Mouse (Mus musculus): ENCODE measurements around the gene 9630041A04Rik. TPM values are rescaled to one million over a fixed set of nuclear protein-coding genes. Genes with fewer than 3 reads are reported as not detected.

Gene 9630041A04Rik
- polyA plus RNA-seq, 1 experiment from 2014 or later: not detected

- Histone ChIP-seq H3K36me3 (ENCODE audit: control insufficient read depth, insufficient read depth, low read length) (no peaks in the 10 kb centered on the region), H3K27ac (ENCODE audit: low read depth, low read length) (no peak overlapping the region), H3K4me1 (replicated peaks; ENCODE audit: control insufficient read depth, insufficient read depth, low read length) (no peaks in the 10 kb centered on the region), H3K4me3 (ENCODE audit: low read depth, low read length) (no peak overlapping the region), H3K9ac (ENCODE audit: low read depth, low read length) (no peak overlapping the region), H3K27me3 (replicated peaks; ENCODE audit: control insufficient read depth, insufficient read depth, low read length) (no peaks in the 10 kb centered on the region), H3K9me3 (ENCODE audit: control insufficient read depth, low read length) (no peaks in the 10 kb centered on the region), H3K4me2 (no peak overlapping the region)
- 75% methylated on average over 4 of the region's 4 CpGs for WGBS
- no peak for ATAC-seq (replicated peaks; ENCODE audit: low FRiP score)
- no peak for DNase-seq (ENCODE audit: low spot score)
Measured at GRCm38 (mm10) chr9:101938066-101938465, 76.4 kb downstream of the 9630041A04Rik start.

GRCm38 (mm10) chr9:101939006-101939405 is 77.4 kb downstream of the 9630041A04Rik start:
- no peak overlapping the region for H3K4me3 ChIP-seq (ENCODE audit: low read depth, low read length)
- no peaks in the 10 kb centered on the region for H3K9me3 ChIP-seq (ENCODE audit: control insufficient read depth, low read length)
- H3K27ac ChIP-seq (ENCODE audit: low read depth, low read length): no peak overlapping the region
- H3K9ac ChIP-seq (ENCODE audit: low read depth, low read length): no peak overlapping the region
- H3K4me2 ChIP-seq: no peak overlapping the region
- ATAC-seq (replicated peaks; ENCODE audit: low FRiP score): peak; percentile 32; the same call in 1 of the 2 replicates
- DNase-seq (ENCODE audit: low spot score): no peak
- WGBS: 79% methylated on average over 5 of the region's 5 CpGs
- H3K36me3 ChIP-seq (ENCODE audit: control insufficient read depth, insufficient read depth, low read length): no peaks in the 10 kb centered on the region
- H3K4me1 ChIP-seq (replicated peaks; ENCODE audit: control insufficient read depth, insufficient read depth, low read length): no peaks in the 10 kb centered on the region
- H3K27me3 ChIP-seq (replicated peaks; ENCODE audit: control insufficient read depth, insufficient read depth, low read length): no peaks in the 10 kb centered on the region

GRCm38 (mm10) chr9:101940182-101940581 is 78.5 kb downstream of the 9630041A04Rik start:
- Histone ChIP-seq H3K36me3 (ENCODE audit: control insufficient read depth, insufficient read depth, low read length) (no peaks in the 10 kb centered on the region), H3K4me1 (replicated peaks; ENCODE audit: control insufficient read depth, insufficient read depth, low read length) (no peaks in the 10 kb centered on the region; the same call in 1 of the 2 replicates), H3K9me3 (ENCODE audit: control insufficient read depth, low read length) (no peaks in the 10 kb centered on the region), H3K27me3 (replicated peaks; ENCODE audit: control insufficient read depth, insufficient read depth, low read length) (no peaks in the 10 kb centered on the region), H3K4me2 (no peak overlapping the region), H3K9ac (ENCODE audit: low read depth, low read length) (no peak overlapping the region), H3K27ac (ENCODE audit: low read depth, low read length) (no peak overlapping the region), H3K4me3 (ENCODE audit: low read depth, low read length) (no peak overlapping the region)
- ATAC-seq (replicated peaks; ENCODE audit: low FRiP score): peak; percentile 70
- 43% methylated on average over 3 of the region's 3 CpGs for WGBS
- DNase-seq (ENCODE audit: low spot score): no peak

- WGBS: 75% methylated on average over 9 of the region's 9 CpGs
- Histone ChIP-seq H3K9me3 (ENCODE audit: control insufficient read depth, low read length) (no peaks in the 10 kb centered on the region), H3K27ac (ENCODE audit: low read depth, low read length) (no peak overlapping the region), H3K9ac (ENCODE audit: low read depth, low read length) (no peak overlapping the region), H3K36me3 (ENCODE audit: control insufficient read depth, insufficient read depth, low read length) (no peaks in the 10 kb centered on the region), H3K4me2 (no peak overlapping the region), H3K27me3 (replicated peaks; ENCODE audit: control insufficient read depth, insufficient read depth, low read length) (no peaks in the 10 kb centered on the region), H3K4me3 (ENCODE audit: low read depth, low read length) (no peak overlapping the region), H3K4me1 (replicated peaks; ENCODE audit: control insufficient read depth, insufficient read depth, low read length) (peaks cover 7% of the 10 kb centered on the region)
- ATAC-seq (replicated peaks; ENCODE audit: low FRiP score): no peak
- no peak for DNase-seq (ENCODE audit: low spot score)
Measured at GRCm38 (mm10) chr9:101942058-101942669, 80.5 kb downstream of the 9630041A04Rik start.

GRCm38 (mm10) chr9:101945326-101945725 is 83.7 kb downstream of the 9630041A04Rik start:
- H3K9me3 ChIP-seq (ENCODE audit: control insufficient read depth, low read length): no peaks in the 10 kb centered on the region
- no peak overlapping the region for H3K9ac ChIP-seq (ENCODE audit: low read depth, low read length)
- H3K4me2 ChIP-seq: no peak overlapping the region
- 68% methylated on average over 7 of the region's 7 CpGs for WGBS
- peak; percentile 10; the same call in 1 of the 2 replicates for ATAC-seq (replicated peaks; ENCODE audit: low FRiP score)
- H3K4me1 ChIP-seq (replicated peaks; ENCODE audit: control insufficient read depth, insufficient read depth, low read length): peaks cover 7% of the 10 kb centered on the region
- no peak overlapping the region for H3K27ac ChIP-seq (ENCODE audit: low read depth, low read length)
- no peaks in the 10 kb centered on the region for H3K36me3 ChIP-seq (ENCODE audit: control insufficient read depth, insufficient read depth, low read length)
- DNase-seq (ENCODE audit: low spot score): no peak
- H3K27me3 ChIP-seq (replicated peaks; ENCODE audit: control insufficient read depth, insufficient read depth, low read length): no peaks in the 10 kb centered on the region
- no peak overlapping the region for H3K4me3 ChIP-seq (ENCODE audit: low read depth, low read length)

GRCm38 (mm10) chr9:101945814-101946213 is 84.2 kb downstream of the 9630041A04Rik start:
- Histone ChIP-seq H3K4me2 (no peak overlapping the region), H3K4me3 (ENCODE audit: low read depth, low read length) (no peak overlapping the region), H3K36me3 (ENCODE audit: control insufficient read depth, insufficient read depth, low read length) (no peaks in the 10 kb centered on the region), H3K9ac (ENCODE audit: low read depth, low read length) (no peak overlapping the region), H3K27ac (ENCODE audit: low read depth, low read length) (no peak overlapping the region), H3K9me3 (ENCODE audit: control insufficient read depth, low read length) (no peaks in the 10 kb centered on the region), H3K27me3 (replicated peaks; ENCODE audit: control insufficient read depth, insufficient read depth, low read length) (no peaks in the 10 kb centered on the region), H3K4me1 (replicated peaks; ENCODE audit: control insufficient read depth, insufficient read depth, low read length) (peaks cover 7% of the 10 kb centered on the region)
- no peak for DNase-seq (ENCODE audit: low spot score)
- 67% methylated on average over 4 of the region's 4 CpGs for WGBS
- ATAC-seq (replicated peaks; ENCODE audit: low FRiP score): peak; percentile 83

GRCm38 (mm10) chr9:101950101-101950500 is 88.5 kb downstream of the 9630041A04Rik start:
- Histone ChIP-seq H3K4me3 (ENCODE audit: low read depth, low read length) (no peak overlapping the region), H3K36me3 (ENCODE audit: control insufficient read depth, insufficient read depth, low read length) (no peaks in the 10 kb centered on the region), H3K4me2 (no peak overlapping the region), H3K4me1 (replicated peaks; ENCODE audit: control insufficient read depth, insufficient read depth, low read length) (peaks cover 7% of the 10 kb centered on the region), H3K27ac (ENCODE audit: low read depth, low read length) (no peak overlapping the region), H3K9me3 (ENCODE audit: control insufficient read depth, low read length) (no peaks in the 10 kb centered on the region), H3K9ac (ENCODE audit: low read depth, low read length) (no peak overlapping the region), H3K27me3 (replicated peaks; ENCODE audit: control insufficient read depth, insufficient read depth, low read length) (no peaks in the 10 kb centered on the region)
- DNase-seq (ENCODE audit: low spot score) (no peak), ATAC-seq (replicated peaks; ENCODE audit: low FRiP score) (no peak)
- 24% methylated on average over 3 of the region's 3 CpGs for WGBS

GRCm38 (mm10) chr9:101954529-101954928 is 92.9 kb downstream of the 9630041A04Rik start:
- WGBS: 80% methylated on average over 4 of the region's 4 CpGs
- Histone ChIP-seq H3K4me3 (ENCODE audit: low read depth, low read length) (no peak overlapping the region), H3K27me3 (replicated peaks; ENCODE audit: control insufficient read depth, insufficient read depth, low read length) (no peaks in the 10 kb centered on the region), H3K4me2 (no peak overlapping the region), H3K27ac (ENCODE audit: low read depth, low read length) (no peak overlapping the region), H3K9ac (ENCODE audit: low read depth, low read length) (no peak overlapping the region), H3K4me1 (replicated peaks; ENCODE audit: control insufficient read depth, insufficient read depth, low read length) (no peaks in the 10 kb centered on the region), H3K9me3 (ENCODE audit: control insufficient read depth, low read length) (no peaks in the 10 kb centered on the region), H3K36me3 (ENCODE audit: control insufficient read depth, insufficient read depth, low read length) (no peaks in the 10 kb centered on the region)
- ATAC-seq (replicated peaks; ENCODE audit: low FRiP score) (no peak), DNase-seq (ENCODE audit: low spot score) (no peak)

GRCm38 (mm10) chr9:101956228-101956627 is 94.6 kb downstream of the 9630041A04Rik start:
- ATAC-seq (replicated peaks; ENCODE audit: low FRiP score): no peak
- Histone ChIP-seq H3K4me1 (replicated peaks; ENCODE audit: control insufficient read depth, insufficient read depth, low read length) (no peaks in the 10 kb centered on the region), H3K4me3 (ENCODE audit: low read depth, low read length) (no peak overlapping the region), H3K9me3 (ENCODE audit: control insufficient read depth, low read length) (no peaks in the 10 kb centered on the region), H3K27ac (ENCODE audit: low read depth, low read length) (no peak overlapping the region), H3K9ac (ENCODE audit: low read depth, low read length) (no peak overlapping the region), H3K27me3 (replicated peaks; ENCODE audit: control insufficient read depth, insufficient read depth, low read length) (no peaks in the 10 kb centered on the region), H3K36me3 (ENCODE audit: control insufficient read depth, insufficient read depth, low read length) (no peaks in the 10 kb centered on the region), H3K4me2 (no peak overlapping the region)
- DNase-seq (ENCODE audit: low spot score): no peak
- 44% methylated on average over 4 of the region's 4 CpGs for WGBS
